Mouse (Mus musculus) retina, embryonic 14.5 days (tissue): ENCODE measurements at regions not wholly inside any gene's neighbourhood (a gene's known extent, or its start where the extent isn't known, plus 50 kb on each side); places are given as distances from the start of the nearest gene placed in this dataset.

ENCODE experiments used
- DNase-seq: peaks from one replicate; pipeline ENCODE4 v3.0.0-alpha.2; 2015; ENCODE audit warnings: low spot score

DNA sequence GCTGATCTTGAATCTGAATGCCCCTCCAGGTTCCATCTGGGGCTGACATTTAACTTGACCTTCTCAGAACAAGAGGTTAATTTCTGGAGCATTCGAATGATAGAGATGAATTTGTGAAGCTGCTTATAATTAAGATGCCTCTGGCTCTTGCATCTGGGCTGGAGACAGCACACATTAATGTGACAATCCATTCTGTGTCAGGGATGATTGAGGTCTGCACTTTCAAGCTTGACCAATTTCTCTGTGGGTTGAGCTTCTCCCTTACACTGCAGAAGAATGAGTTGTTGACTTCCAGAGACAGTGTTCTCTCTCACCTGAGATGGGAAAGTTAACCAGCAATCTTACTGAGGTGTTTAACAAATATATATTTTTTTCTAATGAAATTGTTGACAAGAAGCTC is 541.8 kb downstream of the Edem1 start:
- no peak for DNase-seq

DNA sequence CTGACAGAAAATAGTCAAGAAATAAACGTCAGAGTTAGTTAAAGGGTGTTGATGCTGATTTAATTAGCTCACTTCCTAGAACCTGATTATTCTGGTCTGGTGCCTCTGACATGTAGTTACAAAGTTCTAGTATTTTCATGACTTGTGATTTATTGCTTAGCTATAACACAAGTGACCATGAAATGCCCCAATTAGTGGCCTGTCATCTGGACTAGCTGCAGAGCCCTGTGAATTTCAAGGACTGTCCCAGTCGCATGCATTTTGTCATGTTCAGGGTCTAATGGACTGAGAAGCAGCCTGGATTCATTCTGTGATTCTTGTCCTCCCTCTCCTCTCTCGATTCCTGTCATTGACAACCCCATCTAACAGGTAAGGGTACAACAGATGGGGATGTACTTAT is 543.5 kb downstream of the Edem1 start:
- peak; percentile 38 for DNase-seq

DNA sequence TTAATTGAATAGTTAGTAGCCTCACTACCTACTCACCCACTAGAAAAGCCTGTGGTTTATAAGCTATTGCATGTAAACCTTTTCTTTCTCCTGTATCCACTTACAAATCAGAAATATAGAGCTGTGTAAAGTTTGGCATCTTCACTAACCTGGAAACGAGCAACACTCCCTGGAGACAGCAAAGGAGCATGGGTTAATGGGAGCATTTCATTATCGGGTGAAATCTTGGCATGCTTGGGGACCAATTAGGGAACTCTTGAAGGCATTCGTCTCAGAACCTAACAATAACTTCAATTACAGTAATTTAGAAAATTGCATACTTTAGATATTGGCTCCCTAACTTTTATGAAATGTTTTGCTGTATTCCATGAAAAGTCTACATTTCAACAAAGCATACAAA is 558.8 kb downstream of the Edem1 start:
- DNase-seq = peak; percentile 35

DNA sequence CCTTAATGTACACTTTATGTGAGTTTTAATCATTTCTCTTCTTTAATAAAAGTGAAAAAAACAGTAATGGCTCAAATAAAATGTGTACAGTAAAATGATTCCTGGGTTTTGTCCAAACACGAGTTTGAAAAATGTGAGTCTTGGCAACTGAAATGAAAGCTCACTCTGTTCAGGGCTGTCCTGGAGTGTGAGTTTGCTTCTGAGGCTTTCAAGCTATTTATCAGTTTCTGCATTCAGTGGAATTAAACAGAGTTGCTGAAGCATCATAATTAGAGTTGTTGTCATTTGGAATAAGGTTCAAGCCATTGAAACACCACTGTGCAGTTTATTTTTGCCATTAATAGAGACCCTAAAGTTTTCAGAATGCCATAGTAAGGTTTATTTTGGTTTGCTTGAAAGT is 561.3 kb downstream of the Edem1 start:
- peak; percentile 19 for DNase-seq

DNA sequence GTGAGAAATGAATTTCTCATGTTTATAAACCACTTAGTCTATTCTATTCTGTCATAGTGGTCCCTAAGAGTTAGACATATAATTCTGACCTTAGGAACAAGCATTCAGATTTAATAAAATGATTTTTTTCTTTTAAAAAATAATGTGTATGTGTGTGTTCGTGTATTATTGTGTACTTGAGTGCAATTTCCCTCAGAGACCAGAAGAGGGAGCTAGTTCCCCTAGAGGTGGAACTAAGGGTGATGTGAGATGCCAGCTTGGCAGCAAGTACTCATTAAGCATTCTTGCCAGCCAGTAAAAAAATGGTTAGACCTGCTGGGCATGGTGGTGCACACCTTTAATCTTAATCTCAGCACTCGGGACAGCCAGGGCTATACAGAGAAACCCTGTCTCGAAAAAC is 570.2 kb downstream of the Edem1 start:
- peak; percentile 16 for DNase-seq

DNA sequence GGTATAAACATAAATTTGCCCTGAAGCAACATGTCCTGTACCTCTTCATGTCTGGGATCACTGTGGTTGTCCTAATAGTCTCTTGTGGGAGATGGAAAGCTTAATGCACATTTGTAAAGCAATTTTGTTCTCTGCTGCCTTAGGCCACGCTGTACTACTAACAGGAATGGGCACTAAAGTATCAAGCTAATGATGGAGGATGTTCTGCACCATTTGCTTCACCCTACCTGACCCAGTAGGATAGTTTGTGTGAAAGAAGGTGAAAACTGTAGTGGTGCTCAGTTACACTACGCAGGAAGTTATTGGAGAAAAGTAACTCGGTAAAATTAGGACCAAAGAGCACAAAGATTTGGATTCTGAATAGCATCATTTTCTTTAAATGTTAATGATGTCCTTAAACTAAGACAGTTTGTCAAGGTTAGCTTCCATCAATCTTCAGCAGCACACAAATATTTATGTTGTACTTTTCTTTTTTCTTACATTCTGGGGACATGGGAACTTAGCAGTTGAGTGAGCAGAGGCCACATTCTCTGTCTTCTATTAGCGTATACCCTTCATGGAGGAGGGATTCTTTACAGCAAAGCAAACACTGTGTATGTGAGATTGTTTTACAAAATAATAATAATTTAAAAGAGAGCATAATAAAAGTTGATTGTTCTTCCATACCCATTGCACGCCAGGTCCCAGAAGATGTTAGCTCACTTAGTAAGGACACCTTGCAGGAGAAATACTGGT is 591.2 kb downstream of the Edem1 start:
- no peak for DNase-seq

DNA sequence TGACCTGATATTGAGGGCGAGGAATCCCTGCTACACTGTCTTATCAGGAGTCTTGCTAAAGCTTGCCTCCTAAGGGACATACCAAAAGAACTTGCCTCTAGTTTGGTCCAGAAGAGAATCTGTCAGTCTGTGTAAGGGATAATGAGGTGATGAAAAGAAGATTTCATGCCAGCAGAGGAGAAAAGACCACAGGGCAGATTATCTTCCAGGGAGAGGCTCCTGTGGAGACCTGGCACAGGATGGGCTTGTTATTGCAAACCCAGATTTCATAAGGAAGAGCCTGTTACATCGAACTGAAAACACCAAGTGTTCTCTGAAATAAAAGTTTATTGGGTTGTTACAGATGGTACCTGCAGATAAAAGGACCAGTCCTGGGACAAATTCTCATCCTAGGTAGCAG is 605.2 kb downstream of the Edem1 start:
- DNase-seq = no peak
